Mouse (Mus musculus) C2C12 (cell line): ENCODE data around the gene Piga. TPM values are rescaled to one million over a fixed set of nuclear protein-coding genes. Genes with fewer than 3 reads are reported as not detected.

Experiments used
- H3K27me3 ChIP-seq: one replicate; pipeline ENCODE4 v1.6.1; 2011; ENCODE audit not compliant: control insufficient read depth, insufficient read depth, insufficient read length
- H3K36me3 ChIP-seq: one replicate; pipeline ENCODE4 v1.6.1; 2011; ENCODE audit not compliant: control insufficient read depth, insufficient read depth
- H3K4me3 ChIP-seq: one replicate; pipeline ENCODE4 v1.5.1; 2011; ENCODE audit warnings: mild to moderate bottlenecking, control low read depth; ENCODE audit not compliant: poor library complexity, insufficient read depth, severe bottlenecking
- H3K79me2 ChIP-seq: one replicate; pipeline ENCODE4 v1.6.1; 2011; ENCODE audit not compliant: control insufficient read depth, insufficient read depth
- H3K79me3 ChIP-seq: one replicate; pipeline ENCODE4 v1.6.1; 2011; ENCODE audit warnings: low read depth, control low read depth
- H3ac ChIP-seq: one replicate; pipeline ENCODE3; 2011; ENCODE audit warnings: low read depth; ENCODE audit not compliant: control insufficient read depth, insufficient read length
- CEBPB ChIP-seq: IDR thresholded peaks from one replicate; pipeline ENCODE4 v1.6.1; 2011; ENCODE audit warnings: low read depth, mild to moderate bottlenecking, control low read depth, moderate library complexity
- CTCF ChIP-seq: IDR thresholded peaks from one replicate; pipeline ENCODE4 v1.5.1; 2011; ENCODE audit not compliant: control insufficient read depth, insufficient read depth, insufficient read length
- FOSL1 ChIP-seq: IDR thresholded peaks from one replicate; pipeline ENCODE4 v1.8.0; 2011; ENCODE audit warnings: mild to moderate bottlenecking, low read length; ENCODE audit not compliant: poor library complexity, insufficient read depth, severe bottlenecking
- MAX ChIP-seq: IDR thresholded peaks from one replicate; pipeline ENCODE4 v1.6.1; 2011; ENCODE audit warnings: mild to moderate bottlenecking, control low read depth
- MYOD1 ChIP-seq: IDR thresholded peaks from one replicate; pipeline ENCODE4 v1.6.1; 2011; ENCODE audit warnings: low read depth; ENCODE audit not compliant: control insufficient read depth, insufficient read length
- MYOG ChIP-seq: IDR thresholded peaks from one replicate; pipeline ENCODE4 v1.6.1; 2011; ENCODE audit not compliant: control insufficient read depth, insufficient read length; ENCODE audit errors: extremely low read depth
- USF1 ChIP-seq: IDR thresholded peaks from one replicate; pipeline ENCODE4 v1.6.1; 2011; ENCODE audit warnings: low read depth, mild to moderate bottlenecking, control low read depth, moderate library complexity
- polyA plus RNA-seq: library from polyadenylated mRNA; unstranded; fragments of >200 nt; fragmentation: generic; extraction: Trizol; gene quantifications from one replicate; pipeline ENCODE4 v1.2.1, GENCODE M21; 2012; ENCODE audit warnings: missing spikeins

Gene Piga
- polyA plus RNA-seq, 1 experiment: 3.2 TPM

GRCm38 (mm10) chrX:164428224-164428623 lies 8.6 kb downstream of the Piga start:
- H3K27me3 ChIP-seq: no peaks in the 10 kb centered on the region
- H3ac ChIP-seq: no peak overlapping the region
- no peak overlapping the region for H3K4me3 ChIP-seq
- peaks cover 3% of the 10 kb centered on the region for H3K36me3 ChIP-seq
- no peaks in the 10 kb centered on the region for H3K79me2 ChIP-seq
- TF ChIP-seq USF1: no peak
- no peak for TF ChIP-seq CEBPB
- no peak for TF ChIP-seq CTCF
- TF ChIP-seq MYOD1: no peak
- TF ChIP-seq MYOG: no peak
- TF ChIP-seq FOSL1: no peak
- TF ChIP-seq MAX: no peak
- H3K79me3 ChIP-seq: no peaks in the 10 kb centered on the region

DNA sequence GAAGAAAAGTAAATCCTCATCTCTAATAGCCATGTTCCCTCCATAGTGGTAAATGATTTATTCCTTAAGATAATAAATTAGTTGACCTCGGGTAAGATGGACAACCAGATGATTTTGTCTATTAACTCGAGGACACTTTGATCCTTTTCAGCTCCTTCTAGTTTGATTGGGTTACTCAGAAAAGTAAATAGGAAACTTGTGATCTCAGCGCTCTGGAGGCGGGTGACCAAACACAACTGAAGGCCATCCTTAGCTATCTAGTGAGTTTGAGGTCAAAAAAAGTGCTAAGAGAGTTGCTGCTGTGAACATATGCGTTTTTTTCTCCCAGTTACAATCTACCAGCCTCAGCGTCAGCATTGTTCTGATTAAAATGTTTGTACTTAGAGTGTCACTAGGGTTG lies 11.0 kb downstream of the Piga start:
- Histone ChIP-seq H3K79me3 (no peaks in the 10 kb centered on the region), H3ac (no peak overlapping the region), H3K4me3 (no peak overlapping the region), H3K36me3 (peaks cover 3% of the 10 kb centered on the region), H3K79me2 (no peaks in the 10 kb centered on the region), H3K27me3 (no peaks in the 10 kb centered on the region)
- TF ChIP-seq MAX: no peak
- no peak for TF ChIP-seq FOSL1
- TF ChIP-seq CEBPB: no peak
- no peak for TF ChIP-seq CTCF
- TF ChIP-seq MYOG: no peak
- no peak for TF ChIP-seq MYOD1
- no peak for TF ChIP-seq USF1

- H3K27me3 ChIP-seq: no peaks in the 10 kb centered on the region
- no peak for TF ChIP-seq CEBPB
- no peak for TF ChIP-seq MYOD1
- no peak for TF ChIP-seq CTCF
- TF ChIP-seq USF1: no peak
- no peak for TF ChIP-seq MAX
- no peak for TF ChIP-seq MYOG
- TF ChIP-seq FOSL1: no peak
These were observed 11.5 kb downstream of the Piga start for GRCm38 (mm10) chrX:164431133-164431532.

GRCm38 (mm10) chrX:164431541-164431940 lies 12.0 kb downstream of the Piga start:
- Histone ChIP-seq H3ac (no peak overlapping the region), H3K36me3 (peaks cover 3% of the 10 kb centered on the region), H3K79me2 (no peaks in the 10 kb centered on the region), H3K27me3 (no peaks in the 10 kb centered on the region), H3K4me3 (no peak overlapping the region), H3K79me3 (no peaks in the 10 kb centered on the region)
- TF ChIP-seq CTCF (no peak), FOSL1 (no peak), USF1 (no peak), CEBPB (no peak), MAX (no peak), MYOD1 (no peak), MYOG (no peak)

More at GRCm38 (mm10) chrX:164431133-164431532, 11.5 kb downstream of the Piga start:
- Histone ChIP-seq H3K4me3 (no peak overlapping the region), H3ac (no peak overlapping the region), H3K36me3 (peaks cover 3% of the 10 kb centered on the region), H3K79me2 (no peaks in the 10 kb centered on the region), H3K79me3 (no peaks in the 10 kb centered on the region)

GRCm38 (mm10) chrX:164432682-164433081 lies 13.1 kb downstream of the Piga start:
- H3K27me3 ChIP-seq: no peaks in the 10 kb centered on the region
- no peak overlapping the region for H3K4me3 ChIP-seq
- H3K79me2 ChIP-seq: no peaks in the 10 kb centered on the region
- TF ChIP-seq CTCF (no peak), MYOG (no peak), FOSL1 (no peak), CEBPB (no peak), MYOD1 (no peak), USF1 (no peak), MAX (no peak)
- no peaks in the 10 kb centered on the region for H3K79me3 ChIP-seq
- no peak overlapping the region for H3ac ChIP-seq
- H3K36me3 ChIP-seq: peaks cover 3% of the 10 kb centered on the region

GRCm38 (mm10) chrX:164436709-164437108 lies 17.1 kb downstream of the Piga start, which contains the start of gene Asb11:
Asb11 (plus strand) TSS chrX:164436994.
- Histone ChIP-seq H3ac (no peak within 1 kb of the TSS), H3K4me3 (no peak within 1 kb of the TSS), H3K79me3 (no peaks in the 10 kb centered on the region), H3K27me3 (no peaks in the 10 kb centered on the region), H3K79me2 (no peaks in the 10 kb centered on the region), H3K36me3 (no peaks in the 10 kb centered on the region)
- TF ChIP-seq CTCF (no peak), MYOD1 (no peak), MYOG (no peak), USF1 (no peak), CEBPB (no peak), FOSL1 (no peak), MAX (no peak)
